Mouse (Mus musculus): ENCODE results near the gene Slc16a12.

- TF ChIP-seq POLR2A (IDR thresholded peaks at IDR 0.05; ENCODE audit: insufficient read depth, low read length) (no peak), EP300 (IDR thresholded peaks at IDR 0.05; ENCODE audit: insufficient read depth, low read depth, low read length) (no peak)
These were observed 21.7 kb downstream of the Slc16a12 start for GRCm38 (mm10) chr19:34725418-34725817.

Measured in ES-Bruce4 (cell line).